Mouse (Mus musculus) stomach, postnatal 0 days (tissue): ENCODE data around the gene Fanca. TPM values are rescaled to one million over a fixed set of nuclear protein-coding genes. Genes with fewer than 3 reads are reported as not detected.
A peak's percentile ranks its signal among the peaks of the same experiment; 100 is the strongest.

ENCODE experiments used
- ATAC-seq: fragments of 200-750 bp; cut with Nextera tagmentation; 2 replicates; pipeline ENCODE4 v1.8.0; 2017; ENCODE audit not compliant: low FRiP score, low TSS enrichment
- DNase-seq: peaks from one replicate; pipeline ENCODE4 v3.0.0-alpha.2; 2016; ENCODE audit warnings: low spot score
- H3K27ac ChIP-seq: fragments of 300-500 bp; sonication (generic); replicated peaks from 2 replicates; pipeline ENCODE4 v1.5.1; 2014; ENCODE audit warnings: mild to moderate bottlenecking, control low read depth
- H3K27me3 ChIP-seq: fragments of 300-500 bp; sonication (generic); 2 replicates; pipeline ENCODE4 v1.6.1; 2014; ENCODE audit warnings: low read length; ENCODE audit not compliant: control insufficient read depth, insufficient read depth
- H3K36me3 ChIP-seq: fragments of 300-500 bp; sonication (generic); 2 replicates; pipeline ENCODE4 v1.6.1; 2014; ENCODE audit warnings: low read length, mixed read lengths; ENCODE audit not compliant: control insufficient read depth, insufficient read depth
- H3K4me1 ChIP-seq: fragments of 300-500 bp; sonication (generic); replicated peaks from 2 replicates; pipeline ENCODE4 v1.6.1; 2014; ENCODE audit warnings: antibody characterized with exemption; ENCODE audit not compliant: control insufficient read depth, insufficient read depth
- H3K4me2 ChIP-seq: fragments of 300-500 bp; sonication (generic); replicated peaks from 2 replicates; pipeline ENCODE4 v1.6.1; 2014; ENCODE audit warnings: low read depth, mild to moderate bottlenecking, control low read depth, moderate library complexity
- H3K4me3 ChIP-seq: fragments of 300-500 bp; sonication (generic); 2 replicates; pipeline ENCODE4 v1.5.1; 2014; ENCODE audit warnings: low read depth, low read length, control low read depth
- H3K9ac ChIP-seq: fragments of 300-500 bp; sonication (generic); 2 replicates; pipeline ENCODE4 v1.6.1; 2014; ENCODE audit warnings: mild to moderate bottlenecking, low read length, control low read depth, mixed read lengths
- H3K9me3 ChIP-seq: fragments of 300-500 bp; sonication (generic); 2 replicates; pipeline ENCODE4 v1.6.1; 2016; ENCODE audit warnings: low read length; ENCODE audit not compliant: control insufficient read depth
- CTCF ChIP-seq: IDR thresholded peaks from 2 replicates; pipeline ENCODE4 v1.5.1; 2016; ENCODE audit warnings: antibody characterized with exemption, low read depth, mild to moderate bottlenecking, moderate library complexity
- EP300 ChIP-seq: optimal IDR thresholded peaks from 2 replicates; pipeline ENCODE3; 2016; ENCODE audit warnings: antibody characterized with exemption
- WGBS: fragments of 180-500 bp; shearing (Covaris S2); extraction: QIAGEN DNeasy Blood & Tissue Kit; methylation state at CpG from one replicate; pipeline ENCODE4 v1.1.7; 2014; 5-methylcytosine and 5-hydroxymethylcytosine counted together
- polyA plus RNA-seq: library from polyadenylated mRNA; unstranded; fragments of >200 nt; fragmentation: Nextera tagmentation; extraction: Ambion mirVana; gene quantifications from 2 replicates; pipeline ENCODE4 v1.2.1, GENCODE M21; 2015

Gene Fanca
- polyA plus RNA-seq, 1 experiment from 2014 or later: 5.3 TPM

DNA sequence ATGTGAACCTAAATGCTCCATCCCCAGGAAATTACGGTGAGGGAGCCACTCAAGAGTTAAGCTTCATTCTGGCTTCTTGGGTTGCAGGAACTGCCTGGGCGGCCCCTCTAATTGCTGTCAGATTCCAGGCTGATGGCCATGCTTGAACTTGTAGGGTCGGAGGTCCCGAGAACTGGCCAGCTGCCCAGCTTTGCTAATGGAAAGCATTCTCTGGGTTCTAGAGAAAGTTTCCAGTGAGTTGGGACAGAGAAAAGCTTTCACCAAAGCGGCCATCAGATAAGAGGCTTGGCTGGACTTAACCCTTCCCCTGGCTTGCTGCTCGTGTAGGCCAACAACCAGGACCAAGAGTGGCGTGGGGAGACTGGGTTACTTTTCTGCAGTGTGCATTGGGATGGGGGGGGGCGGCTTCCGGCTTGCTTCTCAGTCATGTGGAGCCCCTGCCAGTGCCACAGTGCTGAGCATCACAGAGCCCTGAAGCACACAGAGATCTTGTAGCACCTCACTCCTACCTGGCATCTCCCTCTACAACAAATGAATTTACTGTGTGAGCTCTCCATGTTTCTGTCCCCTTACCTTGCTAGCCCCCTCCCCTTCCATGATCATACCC, 30.0 kb upstream of the Fanca start:
- 33% methylated on average over 9 of the region's 9 CpGs for WGBS
- Histone ChIP-seq H3K9me3 (no peaks in the 10 kb centered on the region), H3K9ac (no peak overlapping the region), H3K27ac (peak overlapping the region; percentile 61; the same call in 1 of the 2 replicates), H3K4me1 (no peaks in the 10 kb centered on the region), H3K36me3 (no peaks in the 10 kb centered on the region), H3K27me3 (no peaks in the 10 kb centered on the region), H3K4me3 (no peak overlapping the region), H3K4me2 (no peak overlapping the region)
- DNase-seq (peak; percentile 59), ATAC-seq (peak; percentile 16; the same call in 1 of the 2 replicates)
- TF ChIP-seq EP300 (no peak), CTCF (no peak)

GRCm38 (mm10) chr8:123347293-123347692, 28.9 kb upstream of the Fanca start:
- no peak overlapping the region for H3K27ac ChIP-seq
- H3K9ac ChIP-seq: no peak overlapping the region
- no peak for DNase-seq
- H3K4me2 ChIP-seq: no peak overlapping the region
- no peaks in the 10 kb centered on the region for H3K36me3 ChIP-seq
- TF ChIP-seq CTCF (no peak), EP300 (no peak)
- H3K27me3 ChIP-seq: no peaks in the 10 kb centered on the region
- H3K9me3 ChIP-seq: no peaks in the 10 kb centered on the region
- H3K4me1 ChIP-seq: no peaks in the 10 kb centered on the region
- H3K4me3 ChIP-seq: no peak overlapping the region
- no peak for ATAC-seq
- WGBS: 62% methylated on average over 2 of the region's 2 CpGs

- Histone ChIP-seq H3K4me1 (no peaks in the 10 kb centered on the region), H3K9ac (no peak overlapping the region), H3K27me3 (no peaks in the 10 kb centered on the region), H3K4me2 (no peak overlapping the region), H3K36me3 (no peaks in the 10 kb centered on the region), H3K27ac (no peak overlapping the region), H3K9me3 (no peaks in the 10 kb centered on the region), H3K4me3 (no peak overlapping the region)
- no peak for TF ChIP-seq EP300
- TF ChIP-seq CTCF: no peak
- DNase-seq (no peak), ATAC-seq (no peak)
- 62% methylated on average over 6 of the region's 6 CpGs for whole genome bisulfite sequencing
Measured at GRCm38 (mm10) chr8:123345856-123346255, 27.5 kb upstream of the Fanca start.

- Histone ChIP-seq H3K36me3 (no peaks in the 10 kb centered on the region), H3K9ac (no peak overlapping the region), H3K4me3 (no peak overlapping the region), H3K27me3 (no peaks in the 10 kb centered on the region), H3K4me1 (no peaks in the 10 kb centered on the region), H3K4me2 (no peak overlapping the region), H3K27ac (no peak overlapping the region), H3K9me3 (no peaks in the 10 kb centered on the region)
- DNase-seq: no peak
- 64% methylated on average over 8 of the region's 8 CpGs for WGBS
- TF ChIP-seq CTCF (no peak), EP300 (no peak)
- no peak for ATAC-seq
Measured at GRCm38 (mm10) chr8:123345135-123345534, 26.8 kb upstream of the Fanca start.

DNA sequence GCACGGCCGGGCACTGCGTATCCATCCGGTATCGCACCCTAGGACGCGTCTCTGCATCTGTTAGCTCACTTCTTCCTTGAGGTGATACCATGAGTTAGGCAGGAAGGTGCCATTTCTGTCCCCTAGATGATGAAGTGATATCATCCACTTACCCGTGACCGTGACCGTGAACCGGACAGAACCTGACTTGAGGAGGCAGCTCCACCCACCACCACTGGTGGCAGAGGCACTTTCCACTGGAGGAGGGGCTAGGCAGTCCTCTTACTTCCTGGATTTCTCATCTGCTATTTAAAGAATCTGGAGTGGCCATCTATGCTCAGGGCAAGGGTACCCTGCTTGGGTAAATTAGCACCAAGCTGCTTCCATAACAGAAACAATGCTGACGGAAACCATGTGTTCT, 25.0 kb upstream of the Fanca start:
- 73% methylated on average over 12 of the region's 12 CpGs for WGBS
- H3K9ac ChIP-seq: no peak overlapping the region
- H3K4me2 ChIP-seq: no peak overlapping the region
- no peak for ATAC-seq
- H3K4me3 ChIP-seq: no peak overlapping the region
- no peaks in the 10 kb centered on the region for H3K36me3 ChIP-seq
- no peak overlapping the region; the same call in 1 of the 2 replicates for H3K27ac ChIP-seq
- no peaks in the 10 kb centered on the region for H3K27me3 ChIP-seq
- DNase-seq: peak; percentile 46
- H3K9me3 ChIP-seq: no peaks in the 10 kb centered on the region
- no peaks in the 10 kb centered on the region for H3K4me1 ChIP-seq
- TF ChIP-seq EP300: no peak
- TF ChIP-seq CTCF: no peak

GRCm38 (mm10) chr8:123342911-123343310, 24.5 kb upstream of the Fanca start:
- Histone ChIP-seq H3K9me3 (no peaks in the 10 kb centered on the region), H3K27me3 (no peaks in the 10 kb centered on the region), H3K36me3 (no peaks in the 10 kb centered on the region), H3K4me1 (no peaks in the 10 kb centered on the region), H3K9ac (no peak overlapping the region), H3K27ac (no peak overlapping the region; the same call in 1 of the 2 replicates), H3K4me2 (no peak overlapping the region), H3K4me3 (no peak overlapping the region)
- TF ChIP-seq EP300: no peak
- no peak for TF ChIP-seq CTCF
- DNase-seq: no peak
- no peak for ATAC-seq
- 82% methylated on average over 7 of the region's 7 CpGs for WGBS
